ENCODE assay signal across 26 mouse cellular contexts in the genomic region with DNA sequence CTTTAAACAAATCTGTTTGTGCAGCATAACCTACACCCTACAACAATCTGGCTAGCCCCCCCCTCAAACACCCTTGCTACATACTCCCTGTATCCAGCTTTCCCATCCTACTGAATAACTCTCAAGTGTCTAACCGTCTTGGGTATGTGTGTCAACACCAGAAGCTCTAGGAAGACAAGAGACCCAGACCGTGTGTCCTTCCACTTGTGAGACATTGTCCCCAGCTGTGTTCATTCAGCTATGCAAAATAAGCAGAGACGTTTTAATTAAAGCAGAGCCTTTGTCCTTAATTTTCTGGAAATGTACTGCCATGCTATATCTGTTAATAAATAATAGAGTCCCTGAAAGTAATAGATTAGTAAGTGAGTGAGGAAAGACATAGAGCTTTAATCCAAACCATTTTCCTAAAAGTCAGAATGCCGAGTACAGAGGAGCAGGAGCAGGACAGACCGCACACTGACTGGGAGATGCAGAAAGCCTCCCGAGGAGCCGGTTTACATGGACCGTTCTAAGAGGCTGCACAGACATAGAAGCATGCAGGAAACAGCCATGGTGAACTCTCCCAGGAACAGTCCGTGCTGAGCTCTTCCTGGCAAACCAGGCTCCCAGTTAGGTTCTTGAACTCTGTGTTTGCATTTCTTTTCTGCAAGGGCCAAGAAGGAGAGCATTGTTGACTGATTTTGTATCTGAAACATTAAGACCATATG. TPM values are rescaled to one million over a fixed set of nuclear protein-coding genes. Genes with fewer than 3 reads are reported as not detected.
DNase-seq lines count a peak whose midpoint lies in the region; ATAC-seq and TF ChIP-seq lines count a peak whose summit lies in the region.
"Had no signal": no experiment of that assay in that cellular context is flagged by ENCODE, and none has a peak within 500 bp of the region (broad histone marks: within the 10 kb centered on the region; RNA-seq: fewer than 3 reads in every experiment).

No protein-coding gene starts in this region.

- WGBS in cerebellum, adult 2 months, result 4% methylated on average over 9 of the region's 9 CpGs
- WGBS in kidney, embryonic 14.5 days, result 69% methylated on average over 9 of the region's 9 CpGs
- WGBS in kidney, adult 2 months, result 33% methylated on average over 9 of the region's 9 CpGs
- 58% methylated on average over 9 of the region's 9 CpGs for WGBS in intestine, postnatal 0 days

- no peak for ATAC-seq in kidney, embryonic 14.5 days (ENCODE audit: low FRiP score, low TSS enrichment)
- ATAC-seq in intestine, postnatal 0 days, result no peak
- ATAC-seq: CD4-positive, CD25-positive, alpha-beta regulatory T cell, adult 4 months; forebrain, postnatal 0 days; Patski had no signal

- no peak overlapping the region for H3K4me2 ChIP-seq in kidney, embryonic 14.5 days (replicated peaks; ENCODE audit: low read depth, low read length)
- no peak overlapping the region for H3K4me2 ChIP-seq in intestine, postnatal 0 days (replicated peaks; ENCODE audit: low read depth)
- H3K4me2 ChIP-seq: liver, embryonic 15.5 days; lung, embryonic 15.5 days; midbrain, embryonic 11.5 days; neural tube, embryonic 15.5 days had no signal

- no peaks in the 10 kb centered on the region for H3K9me3 ChIP-seq in kidney, embryonic 14.5 days (ENCODE audit: control insufficient read depth, low read length)
- H3K9me3 ChIP-seq in intestine, postnatal 0 days (ENCODE audit: control insufficient read depth), result no peaks in the 10 kb centered on the region
- H3K9me3 ChIP-seq: liver, embryonic 15.5 days; lung, embryonic 15.5 days; neural tube, embryonic 15.5 days had no signal

- peak; percentile 3 to 5 for DNase-seq in cerebellum, postnatal 25 days
- no peak for DNase-seq in cerebellum, adult 2 months
- peak; percentile 7 for DNase-seq in kidney, adult 11 months
- DNase-seq in kidney, adult 2 months, result peak; percentile 26
- peak; percentile 10 for DNase-seq in kidney, postnatal 14 days
- no peak for DNase-seq in lung, postnatal 4 days
- DNase-seq: cerebellum, adult 11-12 months; forebrain, postnatal 0 days; gastrocnemius, postnatal 14 days; heart, adult 2 months; heart, postnatal 36 days; thymus, adult 2 months had no signal

- TF ChIP-seq CTCF in cerebellum, adult 2 months (IDR thresholded peaks at IDR 0.05; ENCODE audit: borderline replicate concordance, insufficient read depth, low read depth, low read length), result no peak
- no peak for TF ChIP-seq CTCF in kidney, adult 2 months (conservative IDR thresholded peaks at IDR 0.05; ENCODE audit: insufficient read depth, insufficient read length, low read depth, low read length)
- no peak for TF ChIP-seq CTCF in intestine, postnatal 0 days (IDR thresholded peaks at IDR 0.05; ENCODE audit: low read depth)

- H3K27ac ChIP-seq in cerebellum, adult 2 months (ENCODE audit: insufficient read depth, low read length), result no peak overlapping the region
- H3K27ac ChIP-seq in kidney, embryonic 14.5 days (ENCODE audit: low read depth, low read length), result no peak overlapping the region
- H3K27ac ChIP-seq in kidney, adult 2 months (ENCODE audit: insufficient read depth, low read depth, low read length), result no peak overlapping the region
- no peak overlapping the region for H3K27ac ChIP-seq in intestine, postnatal 0 days (ENCODE audit: low read depth, low read length)
- H3K27ac ChIP-seq: heart, adult 2 months; liver, embryonic 15.5 days; lung, embryonic 15.5 days; neural tube, embryonic 15.5 days; stomach, postnatal 0 days had no signal

- no peak overlapping the region for H3K9ac ChIP-seq in kidney, embryonic 14.5 days (ENCODE audit: low read depth, low read length)
- no peak overlapping the region for H3K9ac ChIP-seq in intestine, postnatal 0 days (ENCODE audit: low read depth, low read length)
- H3K9ac ChIP-seq: forebrain, postnatal 0 days; liver, embryonic 15.5 days; lung, embryonic 15.5 days; neural tube, embryonic 15.5 days had no signal

- H3K4me1 ChIP-seq in cerebellum, adult 2 months (ENCODE audit: control insufficient read depth, insufficient read depth, low read length), result no peaks in the 10 kb centered on the region
- no peaks in the 10 kb centered on the region for H3K4me1 ChIP-seq in kidney, embryonic 14.5 days (ENCODE audit: control insufficient read depth, insufficient read depth, low read length)
- peaks cover 6% of the 10 kb centered on the region for H3K4me1 ChIP-seq in kidney, adult 2 months (ENCODE audit: control insufficient read depth, insufficient read depth, low read length)
- no peaks in the 10 kb centered on the region for H3K4me1 ChIP-seq in intestine, postnatal 0 days (replicated peaks; ENCODE audit: control insufficient read depth, insufficient read depth, low read length)
- H3K4me1 ChIP-seq: liver, embryonic 15.5 days; lung, embryonic 15.5 days; neural tube, embryonic 15.5 days had no signal

- no peaks in the 10 kb centered on the region for H3K36me3 ChIP-seq in kidney, embryonic 14.5 days (ENCODE audit: control insufficient read depth, insufficient read depth, low read length)
- H3K36me3 ChIP-seq in kidney, adult 2 months (ENCODE audit: control insufficient read depth, insufficient read depth, low read length), result no peaks in the 10 kb centered on the region
- H3K36me3 ChIP-seq in intestine, postnatal 0 days (ENCODE audit: control insufficient read depth, insufficient read depth), result no peaks in the 10 kb centered on the region
- H3K36me3 ChIP-seq: liver, embryonic 15.5 days; lung, embryonic 15.5 days; neural tube, embryonic 15.5 days had no signal

- no peak for TF ChIP-seq POLR2A in cerebellum, adult 2 months (IDR thresholded peaks at IDR 0.05; ENCODE audit: borderline replicate concordance, insufficient read depth, low read length)
- TF ChIP-seq POLR2A in kidney, adult 2 months (IDR thresholded peaks at IDR 0.05; ENCODE audit: low read depth, low read length), result no peak

- H3K27me3 ChIP-seq in cerebellum, adult 2 months (ENCODE audit: control insufficient read depth, insufficient read depth, low read length), result no peaks in the 10 kb centered on the region
- no peaks in the 10 kb centered on the region for H3K27me3 ChIP-seq in kidney, embryonic 14.5 days (ENCODE audit: control insufficient read depth, insufficient read depth, low read length)
- H3K27me3 ChIP-seq in kidney, adult 2 months (replicated peaks; ENCODE audit: control insufficient read depth, insufficient read depth, low read length), result no peaks in the 10 kb centered on the region
- H3K27me3 ChIP-seq in intestine, postnatal 0 days (replicated peaks; ENCODE audit: control insufficient read depth, insufficient read depth, low read length), result no peaks in the 10 kb centered on the region
- H3K27me3 ChIP-seq: liver, embryonic 15.5 days; lung, embryonic 15.5 days; neural tube, embryonic 15.5 days had no signal

- H3K4me3 ChIP-seq in cerebellum, adult 2 months (replicated peaks; ENCODE audit: insufficient read depth, low read depth, low read length), result no peak overlapping the region
- H3K4me3 ChIP-seq in kidney, embryonic 14.5 days (ENCODE audit: low read length), result no peak overlapping the region
- H3K4me3 ChIP-seq in kidney, adult 2 months (ENCODE audit: insufficient read depth, low read depth, low read length), result no peak overlapping the region
- no peak overlapping the region for H3K4me3 ChIP-seq in intestine, postnatal 0 days (ENCODE audit: low read depth, low read length)
- H3K4me3 ChIP-seq: heart, adult 2 months; liver, embryonic 15.5 days; lung, embryonic 15.5 days; neural tube, embryonic 15.5 days had no signal

RNA-seq across cellular contexts. Expression of gene Defb13, which starts 0.9 kb away (rescaled TPM):
- not detected in 2 replicates for polyA plus RNA-seq in cerebellum, adult 2 months (2012; rRNA removed)
- polyA plus RNA-seq in kidney, embryonic 14.5 days (2014; fragmentation: Nextera tagmentation; extraction: Ambion mirVana), result not detected in 2 replicates
- polyA plus RNA-seq in kidney, adult 2 months (2012; rRNA removed), result not detected in 2 replicates
- polyA plus RNA-seq in intestine, postnatal 0 days (2015; fragmentation: Nextera tagmentation; extraction: Ambion mirVana), result not detected in 2 replicates
- polyA plus RNA-seq: CD4-positive, CD25-positive, alpha-beta regulatory T cell, adult 4 months; cortical plate, adult 2 months; embryonic facial prominence, embryonic 11.5 days; forebrain, embryonic 11.5 days; forebrain, postnatal 0 days; heart, adult 2 months; heart, embryonic 14.5 days; limb, embryonic 14.5 days; liver, embryonic 15.5 days; lung, embryonic 15.5 days; midbrain, embryonic 11.5 days; neural tube, embryonic 15.5 days; Patski; stomach, postnatal 0 days; thymus, adult 2 months had no signal

RNA-seq across cellular contexts. Expression of gene Defb35, which starts 9.3 kb away (rescaled TPM):
- not detected in 2 replicates for polyA plus RNA-seq in cerebellum, adult 2 months (2012; rRNA removed)
- not detected in 2 replicates for polyA plus RNA-seq in kidney, embryonic 14.5 days (2014; fragmentation: Nextera tagmentation; extraction: Ambion mirVana)
- polyA plus RNA-seq in kidney, adult 2 months (2012; rRNA removed), result not detected in 2 replicates
- not detected in 2 replicates for polyA plus RNA-seq in intestine, postnatal 0 days (2015; fragmentation: Nextera tagmentation; extraction: Ambion mirVana)
- polyA plus RNA-seq: CD4-positive, CD25-positive, alpha-beta regulatory T cell, adult 4 months; cortical plate, adult 2 months; embryonic facial prominence, embryonic 11.5 days; forebrain, embryonic 11.5 days; forebrain, postnatal 0 days; heart, adult 2 months; heart, embryonic 14.5 days; limb, embryonic 14.5 days; liver, embryonic 15.5 days; lung, embryonic 15.5 days; midbrain, embryonic 11.5 days; neural tube, embryonic 15.5 days; Patski; stomach, postnatal 0 days; thymus, adult 2 months had no signal

RNA-seq across cellular contexts. Expression of gene Fam90a1a, which starts 11.1 kb away (rescaled TPM):
- polyA plus RNA-seq in cerebellum, adult 2 months (2012; rRNA removed), result not detected in 2 replicates
- polyA plus RNA-seq in kidney, embryonic 14.5 days (2014; fragmentation: Nextera tagmentation; extraction: Ambion mirVana), result not detected in 2 replicates
- 0.05 TPM in 1 of 2 replicates, not detected in the other for polyA plus RNA-seq in kidney, adult 2 months (2012; rRNA removed)
- polyA plus RNA-seq in intestine, postnatal 0 days (2015; fragmentation: Nextera tagmentation; extraction: Ambion mirVana), result not detected in 2 replicates
- polyA plus RNA-seq: CD4-positive, CD25-positive, alpha-beta regulatory T cell, adult 4 months; cortical plate, adult 2 months; embryonic facial prominence, embryonic 11.5 days; forebrain, embryonic 11.5 days; forebrain, postnatal 0 days; heart, adult 2 months; heart, embryonic 14.5 days; limb, embryonic 14.5 days; liver, embryonic 15.5 days; lung, embryonic 15.5 days; midbrain, embryonic 11.5 days; neural tube, embryonic 15.5 days; Patski; stomach, postnatal 0 days; thymus, adult 2 months had no signal

RNA-seq across cellular contexts. Expression of gene Defb15, which starts 15.0 kb away (rescaled TPM):
- polyA plus RNA-seq in cerebellum, adult 2 months (2012; rRNA removed), result not detected in 2 replicates
- not detected in 2 replicates for polyA plus RNA-seq in kidney, embryonic 14.5 days (2014; fragmentation: Nextera tagmentation; extraction: Ambion mirVana)
- polyA plus RNA-seq in kidney, adult 2 months (2012; rRNA removed), result not detected in 2 replicates
- not detected in 2 replicates for polyA plus RNA-seq in intestine, postnatal 0 days (2015; fragmentation: Nextera tagmentation; extraction: Ambion mirVana)
- polyA plus RNA-seq: CD4-positive, CD25-positive, alpha-beta regulatory T cell, adult 4 months; cortical plate, adult 2 months; embryonic facial prominence, embryonic 11.5 days; forebrain, embryonic 11.5 days; forebrain, postnatal 0 days; heart, adult 2 months; heart, embryonic 14.5 days; limb, embryonic 14.5 days; liver, embryonic 15.5 days; lung, embryonic 15.5 days; midbrain, embryonic 11.5 days; neural tube, embryonic 15.5 days; Patski; stomach, postnatal 0 days; thymus, adult 2 months had no signal

RNA-seq across cellular contexts. Expression of gene Ccdc70, which starts 22.1 kb away (rescaled TPM):
- polyA plus RNA-seq in cerebellum, adult 2 months (2012; rRNA removed), result not detected in 2 replicates
- not detected in 2 replicates for polyA plus RNA-seq in kidney, embryonic 14.5 days (2014; fragmentation: Nextera tagmentation; extraction: Ambion mirVana)
- polyA plus RNA-seq in kidney, adult 2 months (2012; rRNA removed), result not detected in 2 replicates
- polyA plus RNA-seq in intestine, postnatal 0 days (2015; fragmentation: Nextera tagmentation; extraction: Ambion mirVana), result not detected in 2 replicates
- polyA plus RNA-seq: CD4-positive, CD25-positive, alpha-beta regulatory T cell, adult 4 months; cortical plate, adult 2 months; embryonic facial prominence, embryonic 11.5 days; forebrain, embryonic 11.5 days; forebrain, postnatal 0 days; heart, adult 2 months; heart, embryonic 14.5 days; limb, embryonic 14.5 days; liver, embryonic 15.5 days; lung, embryonic 15.5 days; midbrain, embryonic 11.5 days; neural tube, embryonic 15.5 days; Patski; stomach, postnatal 0 days; thymus, adult 2 months had no signal

Comparison
In these comparisons a context has a peak if more than half of its experiments do, and no peak if none do; other contexts are left out.
1. DNase-seq: peak in cerebellum, postnatal 25 days (2 of 2), kidney, adult 11 months (single experiment), kidney, adult 2 months (single experiment) and kidney, postnatal 14 days (single experiment); none in cerebellum, adult 2 months (0 of 2) and lung, postnatal 4 days (0 of 2).